Mouse (Mus musculus) stomach, postnatal 0 days (tissue): ENCODE results near the gene Ap3b1. TPM values are rescaled to one million over a fixed set of nuclear protein-coding genes. Genes with fewer than 3 reads are reported as not detected.

Source experiments
- ATAC-seq: fragments of 200-750 bp; cut with Nextera tagmentation; 2 replicates; pipeline ENCODE4 v1.8.0; 2017; ENCODE audit not compliant: low FRiP score, low TSS enrichment
- DNase-seq: peaks from one replicate; pipeline ENCODE4 v3.0.0-alpha.2; 2016; ENCODE audit warnings: low spot score
- H3K27ac ChIP-seq: fragments of 300-500 bp; sonication (generic); replicated peaks from 2 replicates; pipeline ENCODE4 v1.5.1; 2014; ENCODE audit warnings: mild to moderate bottlenecking, control low read depth
- H3K27me3 ChIP-seq: fragments of 300-500 bp; sonication (generic); 2 replicates; pipeline ENCODE4 v1.6.1; 2014; ENCODE audit warnings: low read length; ENCODE audit not compliant: control insufficient read depth, insufficient read depth
- H3K36me3 ChIP-seq: fragments of 300-500 bp; sonication (generic); 2 replicates; pipeline ENCODE4 v1.6.1; 2014; ENCODE audit warnings: low read length, mixed read lengths; ENCODE audit not compliant: control insufficient read depth, insufficient read depth
- H3K4me1 ChIP-seq: fragments of 300-500 bp; sonication (generic); replicated peaks from 2 replicates; pipeline ENCODE4 v1.6.1; 2014; ENCODE audit warnings: antibody characterized with exemption; ENCODE audit not compliant: control insufficient read depth, insufficient read depth
- H3K4me2 ChIP-seq: fragments of 300-500 bp; sonication (generic); replicated peaks from 2 replicates; pipeline ENCODE4 v1.6.1; 2014; ENCODE audit warnings: low read depth, mild to moderate bottlenecking, control low read depth, moderate library complexity
- H3K4me3 ChIP-seq: fragments of 300-500 bp; sonication (generic); 2 replicates; pipeline ENCODE4 v1.5.1; 2014; ENCODE audit warnings: low read depth, low read length, control low read depth
- H3K9ac ChIP-seq: fragments of 300-500 bp; sonication (generic); 2 replicates; pipeline ENCODE4 v1.6.1; 2014; ENCODE audit warnings: mild to moderate bottlenecking, low read length, control low read depth, mixed read lengths
- H3K9me3 ChIP-seq: fragments of 300-500 bp; sonication (generic); 2 replicates; pipeline ENCODE4 v1.6.1; 2016; ENCODE audit warnings: low read length; ENCODE audit not compliant: control insufficient read depth
- CTCF ChIP-seq: IDR thresholded peaks from 2 replicates; pipeline ENCODE4 v1.5.1; 2016; ENCODE audit warnings: antibody characterized with exemption, low read depth, mild to moderate bottlenecking, moderate library complexity
- EP300 ChIP-seq: optimal IDR thresholded peaks from 2 replicates; pipeline ENCODE3; 2016; ENCODE audit warnings: antibody characterized with exemption
- WGBS: fragments of 180-500 bp; shearing (Covaris S2); extraction: QIAGEN DNeasy Blood & Tissue Kit; methylation state at CpG from one replicate; pipeline ENCODE4 v1.1.7; 2014; 5-methylcytosine and 5-hydroxymethylcytosine counted together
- microRNA-seq: library from miRNA; unstranded; fragments of <30 nt; microRNA quantifications from one replicate; pipeline ENCODE4, GENCODE M21; 2016
- polyA plus RNA-seq: library from polyadenylated mRNA; unstranded; fragments of >200 nt; fragmentation: Nextera tagmentation; extraction: Ambion mirVana; gene quantifications from 2 replicates; pipeline ENCODE4 v1.2.1, GENCODE M21; 2015

Gene Ap3b1
- polyA plus RNA-seq, 1 experiment from 2014 or later = 30.3 TPM

GRCm38 (mm10) chr13:94608947-94609346 lies 250.2 kb downstream of the Ap3b1 start:
- no peak overlapping the region for H3K27ac ChIP-seq
- no peak overlapping the region for H3K9ac ChIP-seq
- TF ChIP-seq EP300 = no peak
- no peak for TF ChIP-seq CTCF
- no peak overlapping the region for H3K4me3 ChIP-seq
- H3K4me1 ChIP-seq = no peaks in the 10 kb centered on the region
- no peaks in the 10 kb centered on the region for H3K9me3 ChIP-seq
- H3K27me3 ChIP-seq = no peaks in the 10 kb centered on the region
- ATAC-seq (no peak), DNase-seq (no peak)
- WGBS = 77% methylated on average over 10 of the region's 10 CpGs
- H3K4me2 ChIP-seq = no peak overlapping the region
- no peaks in the 10 kb centered on the region for H3K36me3 ChIP-seq

Small RNAs within 50 kb of the gene (microRNA-seq; reads per million reads assigned to microRNA genes)
- not detected for gene Gm25109

Other genes with a start within 250 kb of the Ap3b1 start
- 33.8 and 34.7 TPM in 2 replicates for gene Scamp1, start 73.1 kb upstream of the Ap3b1 start, polyA plus RNA-seq